Mouse (Mus musculus) spleen, adult 18-20 months (tissue): ENCODE results near the gene Slitrk2.

Source experiments
- DNase-seq, 2 experiments: peaks; one replicate each; pipeline ENCODE4 v3.0.0; 2022; ENCODE audit warnings: mixed read lengths in 2 of 2

Gene Slitrk2

DNA sequence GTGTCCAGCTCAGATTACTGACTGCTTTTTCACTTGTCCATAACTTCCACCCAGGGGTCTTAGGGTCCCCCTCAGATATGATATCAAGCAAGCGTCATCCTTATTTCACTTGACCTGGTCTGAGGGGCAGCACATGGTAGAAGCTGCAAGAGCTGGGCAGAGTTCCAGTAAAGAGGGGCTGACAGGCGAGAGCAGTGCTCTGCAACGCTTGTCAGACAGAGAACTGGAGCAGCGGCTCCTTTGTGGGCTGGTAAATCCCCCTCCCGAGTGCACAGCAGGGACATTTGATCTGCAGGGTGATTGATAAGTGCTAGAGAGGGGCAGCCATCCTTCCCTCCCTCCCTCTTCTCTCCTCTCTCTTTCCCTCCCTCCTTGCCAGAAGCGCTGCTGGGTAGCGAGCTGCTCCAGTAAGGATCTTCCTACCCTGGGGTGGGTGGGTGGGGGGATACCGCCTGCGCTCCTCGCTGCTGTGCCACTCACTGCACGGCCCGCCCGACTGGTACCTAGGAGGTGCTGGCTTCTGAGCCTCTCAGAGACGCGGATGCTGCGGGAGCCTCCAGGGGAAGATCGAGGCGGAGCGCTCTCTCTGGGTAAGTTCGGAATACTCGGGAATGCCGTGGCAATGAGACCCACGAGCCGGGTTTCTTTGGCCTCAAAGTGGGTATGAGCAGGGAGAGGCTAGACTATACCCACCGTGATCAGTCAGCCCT is at the start of gene Slitrk2:
Gene Slitrk2 (plus strand): TSS at position 408 of the 710 bp plus-strand sequence.
- no peak for DNase-seq

DNA sequence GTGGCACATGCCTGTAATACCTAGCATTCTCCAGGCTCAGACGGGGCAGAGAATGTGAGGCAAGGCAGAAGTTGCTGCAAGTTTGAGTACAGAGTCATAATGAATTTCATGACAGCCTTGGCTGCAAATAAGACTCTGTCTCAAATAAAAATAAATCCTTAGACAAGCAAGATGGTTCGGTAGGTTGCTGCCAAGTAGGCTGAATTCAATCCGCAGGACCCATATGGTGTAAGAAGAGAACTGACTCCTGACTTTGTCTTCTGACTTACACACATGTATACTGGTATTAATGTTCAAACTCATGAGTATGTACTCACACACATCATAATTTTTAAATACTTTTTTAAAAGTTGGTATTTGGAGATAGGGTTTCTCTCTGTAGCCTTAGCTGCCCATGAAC is 43.6 kb upstream of the Slitrk2 start:
- no peak for DNase-seq

DNA sequence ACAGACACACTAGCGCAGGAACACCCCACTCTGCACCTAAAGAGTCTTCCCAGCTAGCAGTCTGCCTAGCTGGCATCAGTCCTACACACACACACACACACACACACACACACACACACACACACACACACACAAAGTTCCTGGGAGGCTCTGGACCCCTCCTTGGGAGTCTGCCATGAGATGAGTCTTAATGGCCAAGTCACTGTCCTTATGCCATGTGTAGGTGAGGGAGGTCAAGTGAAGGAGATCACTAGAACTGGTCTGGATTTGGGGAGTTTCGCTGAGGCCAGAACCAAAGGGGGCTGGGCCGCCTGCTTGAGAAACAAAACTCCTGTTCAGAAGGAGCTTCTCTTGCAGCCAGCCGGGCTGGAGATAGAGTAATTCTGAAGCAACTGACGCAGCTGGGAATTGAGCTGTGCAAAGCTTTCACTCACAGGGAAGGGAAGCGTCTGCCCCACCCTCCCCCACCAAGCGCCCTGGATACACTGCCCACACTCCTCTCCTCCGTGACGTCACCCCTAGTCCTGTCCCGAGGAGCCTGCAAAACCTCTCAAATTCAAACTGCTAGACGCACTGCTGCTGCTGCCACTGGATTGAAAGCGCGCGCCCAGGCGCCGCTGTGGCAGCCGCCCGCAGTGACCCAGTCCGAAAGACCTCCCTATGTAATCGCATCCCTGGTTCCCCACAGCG is 3.5 kb downstream of the Slitrk2 start:
- no peak for DNase-seq

DNA sequence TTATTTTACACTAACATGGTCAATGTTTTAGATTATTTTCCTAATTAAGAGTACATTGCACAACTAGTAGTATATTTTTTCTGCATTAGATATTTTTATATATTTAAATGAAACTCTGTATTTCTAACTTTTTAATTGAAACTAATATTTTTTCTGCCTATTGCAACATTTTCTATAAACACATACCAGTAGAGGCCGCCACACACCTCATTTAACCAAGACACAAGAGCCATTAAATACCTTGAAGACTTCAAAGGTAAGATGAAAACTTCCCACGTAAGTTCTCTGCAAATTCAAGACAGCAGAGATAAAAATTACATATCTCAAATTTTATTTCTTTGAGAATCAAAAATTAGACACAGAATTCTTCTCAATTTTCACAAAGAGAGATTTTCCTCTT is 8.2 kb downstream of the Slitrk2 start:
- DNase-seq: no peak

DNA sequence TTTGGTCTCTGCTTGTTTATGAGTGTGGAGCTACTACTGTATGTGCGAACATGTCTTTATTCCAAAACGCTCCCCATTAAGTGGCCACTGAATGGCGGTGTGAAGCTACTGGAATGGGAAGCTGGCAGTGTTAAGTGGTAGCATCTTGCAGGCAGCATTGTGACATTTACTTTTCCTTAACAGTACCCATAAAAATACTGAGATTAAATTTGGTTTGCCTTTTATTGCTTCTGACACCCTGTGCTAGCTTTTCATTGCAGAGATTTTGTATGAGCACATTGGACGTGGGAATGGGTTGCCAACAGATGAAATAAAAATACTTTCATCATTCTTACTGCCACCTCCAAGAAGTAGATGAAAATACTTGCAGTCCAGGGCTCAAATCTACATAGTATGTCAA is 27.8 kb downstream of the Slitrk2 start:
- no peak for DNase-seq

GRCm38 (mm10) chrX:66678646-66679045 is 29.5 kb downstream of the Slitrk2 start:
- no peak for DNase-seq
